Mouse (Mus musculus): ENCODE data around the gene Arhgap20. TPM values are rescaled to one million over a fixed set of nuclear protein-coding genes. Genes with fewer than 3 reads are reported as not detected.

The Arhgap20 gene
- total and polyA plus RNA-seq, 2 experiments from 2014 or later = 0.83 to 1.6 TPM

- no peaks in the 10 kb centered on the region for H3K27me3 ChIP-seq (ENCODE audit: control insufficient read depth, insufficient read depth, low read length)
- H3K9ac ChIP-seq (replicated peaks; ENCODE audit: low read depth, low read length) = no peak overlapping the region
- ATAC-seq (ENCODE audit: insufficient read depth, low read depth) (no peak), DNase-seq (ENCODE audit: low spot score) (no peak)
- no peak overlapping the region for H3K27ac ChIP-seq (ENCODE audit: low read depth)
- no peak overlapping the region for H3K4me2 ChIP-seq (ENCODE audit: low read depth, low read length)
- WGBS = 87% methylated on average over 9 of the region's 9 CpGs
- TF ChIP-seq CTCF (IDR thresholded peaks at IDR 0.05; ENCODE audit: low read depth) = no peak
- TF ChIP-seq EP300 (IDR thresholded peaks at IDR 0.05; ENCODE audit: low read depth) = no peak
- H3K36me3 ChIP-seq (replicated peaks; ENCODE audit: control insufficient read depth, insufficient read depth, low read length) = no peaks in the 10 kb centered on the region
- H3K9me3 ChIP-seq (replicated peaks; ENCODE audit: control insufficient read depth, low read length) = no peaks in the 10 kb centered on the region
- no peaks in the 10 kb centered on the region for H3K4me1 ChIP-seq (ENCODE audit: control insufficient read depth, insufficient read depth)
- no peak overlapping the region for H3K4me3 ChIP-seq (ENCODE audit: low read depth, low read length)
Observed at GRCm38 (mm10) chr9:51738349-51738748, 26.8 kb upstream of the Arhgap20 start.

DNA sequence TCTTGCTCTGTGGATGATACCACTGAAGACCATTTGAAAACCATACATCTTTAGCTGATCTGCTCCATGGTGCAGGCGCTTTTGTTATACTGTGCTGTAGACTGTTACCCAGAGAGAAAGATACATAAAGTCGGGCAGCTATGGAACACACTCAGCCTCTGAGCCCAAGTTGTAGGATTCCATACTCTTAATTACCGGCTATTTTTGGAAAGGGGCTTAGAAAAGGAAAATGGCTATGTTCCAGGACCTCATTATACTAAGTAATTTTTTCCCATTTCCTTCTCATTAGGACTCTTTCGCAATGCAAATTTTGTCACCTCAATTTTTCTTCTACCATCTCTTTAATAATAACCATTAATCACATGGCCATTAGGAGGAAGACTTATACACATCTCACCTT, 25.3 kb upstream of the Arhgap20 start:
- no peak for TF ChIP-seq EP300 (IDR thresholded peaks at IDR 0.05; ENCODE audit: low read depth)
- no peak for TF ChIP-seq CTCF (IDR thresholded peaks at IDR 0.05; ENCODE audit: low read depth)
- H3K4me3 ChIP-seq (ENCODE audit: low read depth, low read length) = no peak overlapping the region
- H3K27me3 ChIP-seq (ENCODE audit: control insufficient read depth, insufficient read depth, low read length) = no peaks in the 10 kb centered on the region
- no peak overlapping the region for H3K4me2 ChIP-seq (ENCODE audit: low read depth, low read length)
- no peaks in the 10 kb centered on the region for H3K4me1 ChIP-seq (ENCODE audit: control insufficient read depth, insufficient read depth)
- H3K9ac ChIP-seq (replicated peaks; ENCODE audit: low read depth, low read length) = no peak overlapping the region
- no peaks in the 10 kb centered on the region for H3K36me3 ChIP-seq (replicated peaks; ENCODE audit: control insufficient read depth, insufficient read depth, low read length)
- no peaks in the 10 kb centered on the region for H3K9me3 ChIP-seq (replicated peaks; ENCODE audit: control insufficient read depth, low read length)
- no peak for DNase-seq (ENCODE audit: low spot score)
- no peak for ATAC-seq (ENCODE audit: insufficient read depth, low read depth)
- 74% methylated on average over 4 of the region's 4 CpGs for WGBS
- no peak overlapping the region for H3K27ac ChIP-seq (ENCODE audit: low read depth)

DNA sequence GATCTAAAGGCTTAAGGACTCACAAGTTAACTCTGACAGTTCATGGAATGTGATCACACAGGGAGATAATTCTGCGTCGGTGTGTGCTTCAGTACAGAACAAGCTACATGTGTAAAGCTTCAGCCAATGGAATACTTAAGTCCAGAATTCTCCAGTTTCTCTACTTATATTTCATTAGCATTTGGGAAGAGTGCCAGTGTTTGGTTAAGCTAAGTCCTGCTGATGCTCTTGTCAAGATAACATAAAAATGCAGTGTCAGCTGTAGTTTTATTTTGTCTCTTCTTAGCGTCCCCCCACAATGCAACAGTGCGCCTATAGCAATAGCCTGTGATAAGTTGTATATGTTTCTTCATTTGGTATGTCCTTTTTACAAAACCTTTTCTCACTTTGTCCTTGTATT, 15.0 kb upstream of the Arhgap20 start:
- 54% methylated on average over 4 of the region's 4 CpGs for WGBS
- H3K4me1 ChIP-seq (ENCODE audit: control insufficient read depth, insufficient read depth) = no peaks in the 10 kb centered on the region
- TF ChIP-seq EP300 (IDR thresholded peaks at IDR 0.05; ENCODE audit: low read depth) (no peak), CTCF (IDR thresholded peaks at IDR 0.05; ENCODE audit: low read depth) (no peak)
- no peaks in the 10 kb centered on the region for H3K27me3 ChIP-seq (ENCODE audit: control insufficient read depth, insufficient read depth, low read length)
- H3K4me3 ChIP-seq (ENCODE audit: low read depth, low read length) = no peak overlapping the region
- H3K36me3 ChIP-seq (replicated peaks; ENCODE audit: control insufficient read depth, insufficient read depth, low read length) = no peaks in the 10 kb centered on the region
- no peak overlapping the region for H3K27ac ChIP-seq (ENCODE audit: low read depth)
- ATAC-seq (ENCODE audit: insufficient read depth, low read depth) (no peak), DNase-seq (ENCODE audit: low spot score) (no peak)
- no peak overlapping the region for H3K4me2 ChIP-seq (ENCODE audit: low read depth, low read length)
- no peaks in the 10 kb centered on the region for H3K9me3 ChIP-seq (replicated peaks; ENCODE audit: control insufficient read depth, low read length)
- no peak overlapping the region for H3K9ac ChIP-seq (replicated peaks; ENCODE audit: low read depth, low read length)

GRCm38 (mm10) chr9:51761003-51761402, 4.1 kb upstream of the Arhgap20 start:
- H3K4me1 ChIP-seq (ENCODE audit: control insufficient read depth, insufficient read depth) = 0 out of 2 replicates have a peak, but pooled peaks cover 3% of the 10 kb centered on the region
- no peak overlapping the region for H3K4me3 ChIP-seq (ENCODE audit: low read depth, low read length)
- H3K27ac ChIP-seq (ENCODE audit: low read depth) = no peak overlapping the region
- WGBS = 67% methylated on average over 2 of the region's 2 CpGs
- no peaks in the 10 kb centered on the region for H3K9me3 ChIP-seq (replicated peaks; ENCODE audit: control insufficient read depth, low read length)
- DNase-seq (ENCODE audit: low spot score) (no peak), ATAC-seq (ENCODE audit: insufficient read depth, low read depth) (no peak)
- H3K9ac ChIP-seq (replicated peaks; ENCODE audit: low read depth, low read length) = no peak overlapping the region
- H3K36me3 ChIP-seq (replicated peaks; ENCODE audit: control insufficient read depth, insufficient read depth, low read length) = no peaks in the 10 kb centered on the region
- peaks cover 38% of the 10 kb centered on the region for H3K27me3 ChIP-seq (ENCODE audit: control insufficient read depth, insufficient read depth, low read length)
- no peak overlapping the region for H3K4me2 ChIP-seq (ENCODE audit: low read depth, low read length)
- TF ChIP-seq EP300 (IDR thresholded peaks at IDR 0.05; ENCODE audit: low read depth) = no peak

- H3K4me1 ChIP-seq (ENCODE audit: control insufficient read depth, insufficient read depth) = peaks cover 12% of the 10 kb centered on the region; the same call in 1 of the 2 replicates
- WGBS = 4% methylated on average over 12 of the region's 12 CpGs
- DNase-seq (ENCODE audit: low spot score) = no peak
- no peak for TF ChIP-seq EP300 (IDR thresholded peaks at IDR 0.05; ENCODE audit: low read depth)
- peak; percentile 31; the same call in 1 of the 2 replicates for TF ChIP-seq CTCF (IDR thresholded peaks at IDR 0.05; ENCODE audit: low read depth)
- H3K27me3 ChIP-seq (ENCODE audit: control insufficient read depth, insufficient read depth, low read length) = peaks cover 63% of the 10 kb centered on the region
- no peaks in the 10 kb centered on the region for H3K9me3 ChIP-seq (replicated peaks; ENCODE audit: control insufficient read depth, low read length)
- H3K27ac ChIP-seq (ENCODE audit: low read depth) = no peak overlapping the region
- peak overlapping the region; percentile 96 for H3K4me2 ChIP-seq (ENCODE audit: low read depth, low read length)
- peak overlapping the region; percentile 40 for H3K9ac ChIP-seq (replicated peaks; ENCODE audit: low read depth, low read length)
- peak overlapping the region; percentile 75 for H3K4me3 ChIP-seq (ENCODE audit: low read depth, low read length)
- no peaks in the 10 kb centered on the region for H3K36me3 ChIP-seq (replicated peaks; ENCODE audit: control insufficient read depth, insufficient read depth, low read length)
- peak; percentile 26; the same call in 1 of the 2 replicates for ATAC-seq (ENCODE audit: insufficient read depth, low read depth)
Observed at GRCm38 (mm10) chr9:51764041-51764875, 879 bp upstream of the Arhgap20 start.
